Mouse (Mus musculus) left cerebral cortex, adult 8-10 months (tissue): ENCODE measurements around the gene Rps8. TPM values are rescaled to one million over a fixed set of nuclear protein-coding genes. Genes with fewer than 3 reads are reported as not detected.

Experiments used
- DNase-seq, 2 experiments: peaks; one replicate each; pipeline ENCODE4 v3.0.0; 2022; ENCODE audit warnings: low spot score in 2 of 2
- total RNA-seq, 4 experiments: library from RNA; stranded (reverse); gene quantifications; 2 replicates each; pipeline ENCODE4 v1.2.4; 2022

Rps8 gene
- total RNA-seq, 4 experiments from 2014 or later = 561 to 608 (median 588) TPM

DNA sequence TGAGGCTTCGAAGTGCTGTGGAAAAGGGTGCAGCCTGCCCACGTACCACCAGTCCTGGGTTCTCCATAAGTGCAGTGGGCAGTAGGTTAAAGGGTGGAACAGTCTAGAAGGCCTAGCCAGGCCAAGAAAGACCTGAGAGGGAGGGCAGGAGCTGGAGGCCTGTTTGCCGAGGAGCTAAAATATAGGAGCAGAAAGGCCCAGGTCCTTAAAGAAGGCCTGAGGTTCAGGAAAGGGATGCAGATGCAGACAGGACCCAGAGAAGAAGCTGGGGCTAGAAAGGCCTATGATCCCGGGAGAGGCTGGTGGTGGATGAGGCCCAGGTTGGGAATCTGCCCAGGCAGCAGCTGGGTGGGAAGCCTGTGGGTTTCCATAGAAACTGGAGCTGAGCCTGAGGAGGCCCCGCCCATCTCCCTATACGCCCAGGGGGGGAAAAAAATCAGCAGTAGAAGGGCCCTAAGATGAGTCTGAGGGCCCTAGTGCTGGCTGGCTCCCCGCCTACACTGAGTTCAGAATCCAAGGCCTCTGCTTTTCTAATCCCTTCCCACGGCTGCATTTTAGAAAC, 30.6 kb downstream of the Rps8 start, which contains the start of gene Btbd19:
Gene Btbd19, minus strand, starts transcription at position 378 of the 562 bp plus-strand sequence.
- DNase-seq = peak; percentile 46 to 80

DNA sequence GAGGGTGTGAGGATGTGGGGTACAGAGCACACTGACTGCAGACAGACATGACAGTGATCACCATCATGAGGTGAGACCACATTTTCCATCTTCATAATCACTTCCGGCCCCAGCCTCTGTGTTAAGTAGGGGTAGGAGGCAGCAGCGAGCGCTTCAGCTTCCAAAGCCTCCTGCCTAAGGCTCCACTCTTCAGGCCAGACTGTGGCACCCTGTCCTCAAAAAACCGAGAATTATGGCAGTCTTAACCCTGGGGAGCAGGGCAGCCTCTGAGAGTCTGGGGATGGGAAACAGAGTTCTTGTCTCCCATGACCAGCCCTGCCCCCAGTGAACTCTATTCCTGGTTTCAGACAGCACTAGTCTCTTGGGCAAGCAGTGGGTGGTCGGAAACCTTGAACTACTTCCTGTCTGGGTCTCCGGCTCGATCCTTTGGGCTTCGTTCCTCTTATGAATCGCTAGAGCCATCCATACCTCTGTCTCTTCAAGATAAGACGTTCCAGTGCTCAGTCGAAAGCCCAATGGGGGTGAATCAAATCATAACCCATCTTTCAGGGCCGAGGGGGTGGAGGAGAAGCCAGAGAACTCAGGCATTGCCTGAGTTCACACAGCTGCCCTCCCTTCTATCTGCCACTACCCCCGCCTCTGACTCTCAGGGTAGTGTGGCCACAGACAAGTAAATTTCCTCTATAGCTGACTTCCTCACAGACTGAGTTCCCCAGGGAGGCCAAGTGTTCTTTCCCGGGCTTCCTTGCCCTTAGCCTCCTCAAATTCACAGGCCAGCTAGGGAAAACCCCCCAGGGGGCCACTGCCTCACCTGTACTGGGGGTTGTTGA, 31.3 kb downstream of the Rps8 start:
- DNase-seq = no peak

DNA sequence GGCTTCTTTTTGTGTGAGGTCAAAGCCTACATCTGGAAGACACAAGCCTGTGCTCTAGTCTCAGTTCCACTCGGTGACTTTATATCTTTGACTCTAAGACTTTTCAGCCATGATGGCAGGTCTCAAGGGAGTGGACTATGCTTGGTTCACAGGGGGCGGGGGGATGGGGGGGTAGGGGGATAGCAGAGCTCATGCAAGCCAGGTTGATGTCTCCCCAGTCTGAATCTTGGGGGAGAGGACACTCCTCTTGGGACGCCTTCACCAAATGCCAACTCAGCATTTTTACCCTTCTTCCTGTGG, 31.9 kb downstream of the Rps8 start:
- DNase-seq = no peak

DNA sequence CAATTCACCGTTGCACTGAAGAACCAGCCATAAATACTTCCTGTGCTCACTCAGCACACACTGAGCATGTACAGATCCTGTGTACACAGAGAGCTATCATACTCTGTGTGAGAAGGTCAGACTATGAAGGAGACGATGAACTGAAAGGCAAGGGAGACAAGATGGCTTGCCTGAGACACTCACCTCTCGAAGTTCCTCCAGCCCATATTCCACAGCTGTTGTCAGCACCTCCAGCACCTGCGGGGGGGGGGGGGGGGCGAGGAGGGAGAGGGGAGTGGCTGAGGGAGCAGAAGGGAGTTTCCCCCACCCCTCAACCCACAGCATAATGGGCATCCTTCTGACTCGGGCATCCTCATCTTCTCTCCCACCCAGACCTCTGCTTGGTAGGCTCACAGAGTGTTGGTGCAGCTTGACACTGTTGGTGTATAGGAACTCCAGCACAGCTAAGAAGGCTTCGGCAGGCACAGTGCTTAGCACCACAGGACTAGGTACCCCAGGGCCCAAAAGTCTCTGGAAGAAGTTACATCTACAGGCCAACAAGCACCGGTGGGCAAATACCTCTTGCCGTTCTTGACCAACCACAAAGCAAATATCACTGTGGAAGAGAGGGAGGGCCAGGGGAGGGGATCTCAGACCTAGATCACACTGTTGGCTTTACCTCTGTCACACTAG, 32.4 kb downstream of the Rps8 start:
- no peak for DNase-seq

- DNase-seq = no peak
Observed at GRCm38 (mm10) chr4:117122209-117122608, 33.8 kb downstream of the Rps8 start.

DNA sequence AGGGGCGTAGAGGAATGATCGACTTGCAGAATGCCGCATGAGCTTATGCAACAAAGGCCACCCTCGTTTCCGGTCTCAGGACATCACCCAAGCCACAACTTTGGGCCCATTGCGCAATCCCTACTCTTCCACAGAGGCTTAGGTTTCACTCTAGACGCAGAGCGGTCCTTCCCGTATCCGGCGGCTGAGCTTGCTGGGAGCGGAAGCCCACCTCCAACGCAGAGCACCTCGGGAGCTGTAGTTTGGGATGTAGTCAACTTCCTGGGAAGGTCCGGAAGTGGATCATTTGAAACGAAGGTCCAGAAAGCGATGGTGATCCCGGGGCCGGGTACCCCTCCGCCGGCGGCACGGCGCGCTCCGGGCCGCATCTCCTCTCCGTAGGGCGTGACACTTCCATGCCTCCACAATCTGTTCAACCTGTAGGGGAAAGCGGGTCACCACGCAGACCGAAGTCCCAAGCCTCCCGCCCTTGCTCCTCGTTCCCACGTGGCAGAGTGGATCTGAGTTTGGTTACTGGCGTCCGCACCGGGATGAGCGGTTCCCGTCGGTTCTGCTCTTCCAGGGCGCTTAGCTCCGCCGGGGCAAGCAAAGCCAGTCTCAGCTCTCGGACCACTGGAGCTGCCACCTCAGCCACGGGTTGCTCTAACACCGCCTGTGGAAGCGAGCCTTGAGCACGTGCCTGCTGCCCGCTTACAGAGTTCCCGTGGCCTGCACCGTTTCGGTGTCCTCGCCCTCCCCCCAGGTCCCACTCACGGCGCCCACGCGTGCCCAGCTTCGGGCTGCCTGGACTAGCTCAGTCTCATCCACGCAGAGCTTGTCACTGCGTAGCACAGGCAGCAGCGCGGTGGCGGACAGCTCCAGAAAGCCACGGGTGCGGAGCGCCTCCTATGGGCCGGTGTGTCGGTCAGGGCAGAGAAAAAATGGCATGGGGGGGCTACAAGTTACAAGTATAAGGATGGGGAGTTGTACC, 35.3 kb downstream of the Rps8 start:
- DNase-seq = peak; percentile 85 to 96

DNA sequence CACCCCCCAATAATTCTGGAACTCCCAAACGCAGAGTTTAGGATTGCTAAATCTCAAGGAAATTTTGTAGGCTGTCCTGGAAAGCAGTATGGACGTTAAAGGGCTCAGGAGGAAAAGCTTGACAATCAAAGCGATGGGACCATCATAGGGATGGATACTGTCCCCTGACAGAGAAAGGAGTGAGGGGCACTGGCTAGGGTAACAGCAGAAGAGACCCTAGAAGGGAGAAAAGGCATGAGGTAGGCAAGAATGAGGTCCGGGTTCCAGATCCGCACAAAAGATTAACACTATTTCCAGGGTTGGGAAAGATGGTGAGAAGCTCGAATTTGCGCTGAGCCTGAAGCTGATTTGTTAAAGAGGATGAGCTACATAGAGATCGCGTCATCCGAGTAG, 36.0 kb downstream of the Rps8 start:
- no peak for DNase-seq

- no peak for DNase-seq
Observed at GRCm38 (mm10) chr4:117119636-117120035, 36.4 kb downstream of the Rps8 start.

GRCm38 (mm10) chr4:117117931-117118330, 38.1 kb downstream of the Rps8 start:
- DNase-seq = no peak

- no peak for DNase-seq
Observed at GRCm38 (mm10) chr4:117115592-117115991, 40.5 kb downstream of the Rps8 start.

DNA sequence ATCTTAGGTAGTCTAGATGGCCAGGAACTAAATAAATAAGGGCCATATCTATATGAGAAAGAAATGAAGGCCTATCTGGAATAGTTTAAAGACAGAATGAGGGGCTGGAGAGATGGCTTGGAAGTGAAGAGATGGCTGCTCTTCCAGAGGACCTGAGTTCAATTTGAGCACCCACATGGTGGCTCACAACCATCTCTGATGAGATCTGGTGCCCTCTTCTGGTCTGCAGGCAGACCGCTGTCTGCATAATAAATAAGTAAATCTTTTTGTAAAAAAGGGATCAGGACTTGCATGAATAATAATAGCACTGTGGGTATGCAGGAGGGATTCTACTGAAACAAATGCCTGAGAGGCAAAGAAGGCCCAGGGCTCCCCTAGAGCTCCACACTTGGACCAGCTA, 42.8 kb downstream of the Rps8 start:
- DNase-seq = no peak

DNA sequence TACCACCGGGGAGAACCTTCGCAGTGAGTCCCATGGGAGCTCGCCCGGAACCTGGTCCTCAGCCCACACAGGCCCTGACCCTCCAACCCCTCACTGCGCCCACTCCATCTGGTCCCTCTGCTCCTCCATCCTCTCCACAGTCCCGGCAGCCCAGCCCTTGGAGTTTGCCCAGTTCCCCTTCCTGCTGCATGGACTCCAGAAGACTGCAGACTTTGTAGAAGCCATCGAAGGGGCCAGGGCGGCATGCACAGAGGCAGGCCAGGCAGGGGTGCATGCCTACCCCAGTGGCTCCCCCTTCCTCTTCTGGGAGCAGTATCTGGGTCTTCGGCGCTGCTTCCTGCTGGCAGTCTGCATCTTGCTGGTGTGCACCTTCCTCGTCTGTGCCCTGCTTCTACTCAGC, 45.1 kb downstream of the Rps8 start:
- no peak for DNase-seq

GRCm38 (mm10) chr4:117110249-117110648, 45.8 kb downstream of the Rps8 start:
- no peak for DNase-seq

GRCm38 (mm10) chr4:117109330-117109729, 46.7 kb downstream of the Rps8 start:
- no peak for DNase-seq

- no peak for DNase-seq
Observed at GRCm38 (mm10) chr4:117108524-117108849, 47.6 kb downstream of the Rps8 start.

DNA sequence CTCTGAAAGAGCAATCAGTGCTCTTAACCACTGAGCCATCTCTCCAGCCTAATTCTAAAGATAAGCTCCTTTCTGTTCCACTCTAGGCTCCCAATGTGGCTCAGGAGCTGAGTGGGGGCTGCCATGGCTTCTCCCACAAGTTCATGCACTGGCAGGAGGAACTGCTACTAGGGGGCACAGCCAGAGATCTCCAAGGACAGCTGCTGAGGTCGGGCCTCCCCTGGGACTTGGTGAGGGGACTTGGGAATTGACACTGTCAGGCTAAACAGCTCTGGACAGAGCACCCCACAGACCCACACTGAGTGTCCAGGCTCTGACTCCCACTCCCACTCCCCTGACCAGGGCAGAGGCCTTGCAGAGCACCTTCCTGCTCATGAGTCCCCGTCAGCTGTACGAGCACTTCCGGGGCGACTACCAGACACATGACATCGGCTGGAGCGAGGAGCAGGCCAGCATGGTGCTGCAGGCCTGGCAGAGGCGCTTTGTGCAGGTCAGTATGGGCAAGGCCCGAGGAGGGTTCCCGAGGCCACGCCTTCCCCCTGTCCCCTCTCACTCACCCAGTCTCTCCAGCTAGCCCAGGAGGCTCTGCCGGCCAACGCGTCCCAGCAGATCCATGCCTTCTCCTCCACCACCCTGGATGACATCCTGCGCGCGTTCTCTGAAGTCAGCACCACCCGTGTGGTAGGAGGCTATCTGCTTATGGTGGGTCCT, 48.1 kb downstream of the Rps8 start:
- DNase-seq = no peak

GRCm38 (mm10) chr4:117105127-117105526, 50.9 kb downstream of the Rps8 start:
- DNase-seq = no peak

GRCm38 (mm10) chr4:117104672-117105071, 51.4 kb downstream of the Rps8 start:
- DNase-seq = no peak
